Mouse (Mus musculus) stomach, embryonic 14.5 days (tissue): ENCODE measurements around the gene Qser1. TPM values are rescaled to one million over a fixed set of nuclear protein-coding genes. Genes with fewer than 3 reads are reported as not detected.

Experiments
- ATAC-seq: fragments of 200-750 bp; cut with Nextera tagmentation; 2 replicates; pipeline ENCODE4 v1.8.0; 2017; ENCODE audit warnings: low read depth, moderate TSS enrichment; ENCODE audit not compliant: insufficient number of reproducible peaks, insufficient read depth, low FRiP score
- H3K27ac ChIP-seq: fragments of 300-500 bp; sonication (generic); 2 replicates; pipeline ENCODE4 v1.5.1; 2014; ENCODE audit warnings: mild to moderate bottlenecking, low read length, moderate library complexity, mixed read lengths
- H3K27me3 ChIP-seq: fragments of 300-500 bp; sonication (generic); 2 replicates; pipeline ENCODE4 v1.6.1; 2014; ENCODE audit warnings: low read length, control low read depth, mixed read lengths; ENCODE audit not compliant: control insufficient read depth, insufficient read depth
- H3K36me3 ChIP-seq: fragments of 300-500 bp; sonication (generic); 2 replicates; pipeline ENCODE4 v1.6.1; 2014; ENCODE audit warnings: mild to moderate bottlenecking, control low read depth, low read length, moderate library complexity, mixed read lengths; ENCODE audit not compliant: control insufficient read depth, insufficient read depth
- H3K4me1 ChIP-seq: fragments of 300-500 bp; sonication (generic); 2 replicates; pipeline ENCODE4 v1.6.1; 2014; ENCODE audit warnings: low read length, control low read depth, mixed read lengths; ENCODE audit not compliant: control insufficient read depth, insufficient read depth
- H3K4me2 ChIP-seq: fragments of 300-500 bp; sonication (generic); replicated peaks from 2 replicates; pipeline ENCODE4 v1.6.1; 2014; ENCODE audit warnings: low read depth, low read length, control low read depth
- H3K4me3 ChIP-seq: fragments of 300-500 bp; sonication (generic); 2 replicates; pipeline ENCODE4 v1.5.1; 2014; ENCODE audit warnings: low read depth, low read length, control low read depth
- H3K9ac ChIP-seq: fragments of 300-500 bp; sonication (generic); replicated peaks from 2 replicates; pipeline ENCODE4 v1.6.1; 2014; ENCODE audit warnings: low read depth, mild to moderate bottlenecking, control low read depth, low read length, moderate library complexity, mixed read lengths
- H3K9me3 ChIP-seq: fragments of 300-500 bp; sonication (generic); 2 replicates; pipeline ENCODE4 v1.6.1; 2016; ENCODE audit warnings: low read depth, low read length, control low read depth; ENCODE audit not compliant: control insufficient read depth
- WGBS: fragments of 180-500 bp; shearing (Covaris S2); extraction: QIAGEN DNeasy Blood & Tissue Kit; methylation state at CpG from one replicate; pipeline ENCODE4 v1.1.7; 2014; 5-methylcytosine and 5-hydroxymethylcytosine counted together
- polyA plus RNA-seq: library from polyadenylated mRNA; unstranded; fragments of >200 nt; fragmentation: Nextera tagmentation; extraction: Ambion mirVana; gene quantifications from 2 replicates; pipeline ENCODE4 v1.2.1, GENCODE M21; 2014

The Qser1 gene
- polyA plus RNA-seq, 1 experiment from 2014 or later: 19.7 TPM

DNA sequence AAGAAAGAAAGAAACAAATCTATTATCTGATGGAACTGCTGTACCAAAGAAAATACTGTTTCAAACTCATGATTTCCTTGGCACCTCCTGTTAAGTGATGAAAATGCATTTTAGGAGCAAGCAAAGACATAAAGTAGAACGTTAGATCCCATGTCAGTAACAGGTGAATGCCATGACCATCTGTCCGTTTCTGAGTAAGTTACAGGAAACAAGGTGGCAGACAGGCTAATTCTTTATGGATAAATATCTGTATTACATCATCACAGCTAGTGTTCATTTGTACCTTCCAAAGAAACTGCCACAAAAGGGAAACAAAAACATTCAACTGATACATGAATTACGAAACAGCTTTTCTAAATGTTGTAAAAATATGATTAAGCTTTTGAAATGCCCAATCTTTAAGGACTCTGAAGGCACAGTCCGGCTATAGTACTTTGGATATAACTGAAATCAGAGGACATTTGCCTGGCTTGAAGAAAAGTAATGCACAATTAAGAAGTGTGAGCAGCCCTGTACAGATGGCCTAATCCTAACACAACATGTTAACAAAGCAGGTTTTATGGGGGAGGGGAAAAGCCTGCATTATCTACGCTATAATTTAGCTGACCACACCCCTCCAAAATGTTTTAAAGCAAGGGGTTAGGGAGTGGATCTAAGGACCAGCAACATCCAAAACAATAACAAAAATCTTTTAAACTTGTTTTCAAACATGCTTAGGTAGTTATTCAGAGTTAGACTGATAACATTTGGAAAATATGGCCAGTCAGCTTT, 2.2 kb downstream of the Qser1 start:
- ATAC-seq: no peak
- WGBS: 50% methylated on average over 5 of the region's 5 CpGs
- H3K27me3 ChIP-seq: no peaks in the 10 kb centered on the region
- H3K4me1 ChIP-seq: no peaks in the 10 kb centered on the region
- H3K9me3 ChIP-seq: no peaks in the 10 kb centered on the region
- no peak overlapping the region for H3K4me2 ChIP-seq
- no peak overlapping the region for H3K27ac ChIP-seq
- H3K9ac ChIP-seq: no peak overlapping the region
- H3K36me3 ChIP-seq: no peaks in the 10 kb centered on the region
- H3K4me3 ChIP-seq: no peak overlapping the region

DNA sequence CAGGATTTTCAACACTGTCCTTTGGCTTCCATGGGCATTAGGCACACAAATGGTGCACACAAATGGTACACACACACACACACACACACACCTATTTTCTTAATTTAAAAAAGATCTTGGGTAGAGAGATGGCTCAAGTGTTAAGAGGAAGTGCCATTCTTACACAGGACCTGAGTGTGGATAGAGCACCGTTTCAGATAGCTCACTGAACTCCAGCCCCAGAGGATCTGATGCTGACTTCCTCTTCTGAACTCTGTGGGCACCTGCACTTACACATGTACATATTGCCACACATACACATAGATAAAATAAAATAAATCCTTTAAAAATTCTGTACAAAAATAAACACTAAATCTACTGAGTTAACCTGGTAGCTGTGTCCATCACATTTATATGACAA, 11.1 kb downstream of the Qser1 start:
- Histone ChIP-seq H3K36me3 (no peaks in the 10 kb centered on the region), H3K9ac (no peak overlapping the region)
- ATAC-seq: no peak

DNA sequence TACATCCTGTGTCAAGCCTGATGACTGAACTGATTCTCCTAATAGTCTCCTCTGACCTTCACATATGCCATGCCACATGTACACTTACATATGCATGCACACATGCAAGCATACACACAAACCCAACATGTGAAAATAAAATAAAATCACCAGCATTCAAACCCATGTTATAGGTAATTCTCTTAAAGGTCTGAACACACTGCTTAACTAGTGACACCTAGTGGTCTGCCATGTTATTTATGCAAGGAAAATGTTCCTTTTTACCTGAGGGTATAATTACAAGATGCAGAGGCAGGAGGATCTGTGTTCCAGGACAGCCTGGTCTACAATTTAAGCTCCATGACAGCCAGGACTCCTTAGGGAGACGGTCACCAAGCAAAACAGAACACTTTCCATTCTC, 41.8 kb downstream of the Qser1 start:
- Histone ChIP-seq H3K36me3 (peaks cover 40% of the 10 kb centered on the region), H3K9me3 (no peaks in the 10 kb centered on the region), H3K4me2 (no peak overlapping the region), H3K27me3 (no peaks in the 10 kb centered on the region), H3K4me3 (no peak overlapping the region), H3K27ac (no peak overlapping the region), H3K4me1 (no peaks in the 10 kb centered on the region), H3K9ac (no peak overlapping the region)
- ATAC-seq: no peak
- WGBS: 83% methylated on average over 1 of the region's 1 CpGs

More for the DNA sequence above, 11.1 kb downstream of the Qser1 start:
- Histone ChIP-seq H3K27ac (no peak overlapping the region), H3K4me2 (no peak overlapping the region), H3K4me3 (no peak overlapping the region), H3K4me1 (no peaks in the 10 kb centered on the region), H3K27me3 (no peaks in the 10 kb centered on the region), H3K9me3 (no peaks in the 10 kb centered on the region)
- 66% methylated on average over 1 of the region's 1 CpGs for WGBS

DNA sequence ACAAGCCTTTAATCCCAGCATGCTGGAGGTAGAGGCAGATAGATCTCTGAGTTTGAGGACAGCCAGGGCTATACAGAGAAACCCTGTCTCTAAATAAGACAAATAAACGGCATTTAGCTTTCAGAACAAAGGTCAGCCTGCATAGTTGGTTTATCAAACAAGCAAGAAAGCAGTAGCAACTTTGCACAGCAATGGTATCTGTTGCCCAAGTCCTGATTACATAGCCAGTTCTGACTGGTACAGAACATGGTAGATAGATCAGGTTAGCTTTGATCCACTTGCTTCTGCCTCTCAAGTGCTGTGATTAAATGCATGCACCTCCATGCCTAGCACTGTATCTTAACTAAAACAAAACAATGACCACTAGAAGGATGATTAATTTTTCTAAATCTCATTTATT, 47.9 kb downstream of the Qser1 start:
- H3K9me3 ChIP-seq: no peaks in the 10 kb centered on the region
- H3K27me3 ChIP-seq: no peaks in the 10 kb centered on the region
- 85% methylated on average over 1 of the region's 1 CpGs for WGBS
- H3K4me3 ChIP-seq: no peak overlapping the region
- no peak overlapping the region for H3K27ac ChIP-seq
- no peak overlapping the region for H3K4me2 ChIP-seq
- no peaks in the 10 kb centered on the region for H3K4me1 ChIP-seq
- ATAC-seq: no peak
- H3K9ac ChIP-seq: no peak overlapping the region
- H3K36me3 ChIP-seq: peaks cover 37% of the 10 kb centered on the region

DNA sequence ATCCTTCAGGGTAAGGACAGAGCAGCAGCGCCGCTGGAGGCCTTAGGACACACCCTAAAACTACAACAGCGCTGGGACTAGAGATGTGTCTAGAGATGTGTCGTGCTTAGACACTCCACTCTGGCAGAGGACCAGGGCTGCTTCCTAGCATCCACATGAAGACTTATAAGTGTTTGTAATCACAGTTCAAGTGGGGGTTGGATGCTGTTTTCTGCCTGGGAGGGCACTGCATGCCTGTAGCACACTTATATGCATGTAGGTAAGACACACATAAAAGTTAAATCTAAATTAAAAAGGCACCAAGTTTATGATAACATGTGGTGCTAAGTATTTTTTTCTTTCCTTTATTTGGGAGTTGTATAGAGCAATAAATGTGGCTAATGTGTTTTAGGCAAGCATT, 52.5 kb downstream of the Qser1 start:
- Histone ChIP-seq H3K36me3 (peaks cover 32% of the 10 kb centered on the region), H3K9me3 (no peaks in the 10 kb centered on the region)
- 94% methylated on average over 4 of the region's 4 CpGs for WGBS

DNA sequence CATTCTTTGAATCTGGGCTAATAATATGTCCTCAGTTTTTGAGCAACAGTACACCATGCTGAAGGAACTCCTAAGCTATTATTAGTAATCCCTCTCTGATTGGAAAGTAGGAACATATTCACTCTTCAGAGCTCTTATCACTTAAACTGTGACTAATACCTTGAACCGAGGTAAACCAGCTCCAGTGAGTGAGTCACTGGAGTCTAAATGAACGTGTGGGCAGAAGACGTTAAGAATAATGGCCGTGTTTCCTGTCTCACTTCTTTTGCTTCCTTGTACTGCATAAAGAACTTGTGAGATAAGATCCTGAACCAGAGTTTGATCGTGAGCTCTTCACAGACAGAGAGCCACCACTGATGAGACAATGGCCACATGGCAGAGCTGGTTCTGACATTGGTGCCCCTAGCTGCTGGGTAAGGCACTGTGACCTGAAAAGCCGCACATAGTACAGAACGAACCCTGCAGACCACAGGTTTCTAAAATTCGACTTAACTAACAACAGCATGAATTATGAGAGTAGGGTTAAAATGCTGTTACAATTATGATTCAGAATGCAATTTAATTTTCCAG, 53.3 kb downstream of the Qser1 start:
- WGBS: 79% methylated on average over 8 of the region's 8 CpGs
- Histone ChIP-seq H3K4me1 (no peaks in the 10 kb centered on the region), H3K9me3 (no peaks in the 10 kb centered on the region), H3K9ac (no peak overlapping the region), H3K4me2 (no peak overlapping the region), H3K36me3 (peaks cover 27% of the 10 kb centered on the region; the same call in 1 of the 2 replicates), H3K4me3 (no peak overlapping the region), H3K27ac (no peak overlapping the region), H3K27me3 (no peaks in the 10 kb centered on the region)
- no peak for ATAC-seq

More for the DNA sequence above, 52.5 kb downstream of the Qser1 start:
- Histone ChIP-seq H3K27me3 (no peaks in the 10 kb centered on the region), H3K4me3 (no peak overlapping the region), H3K4me2 (no peak overlapping the region), H3K27ac (no peak overlapping the region), H3K9ac (no peak overlapping the region), H3K4me1 (no peaks in the 10 kb centered on the region)
- no peak for ATAC-seq

DNA sequence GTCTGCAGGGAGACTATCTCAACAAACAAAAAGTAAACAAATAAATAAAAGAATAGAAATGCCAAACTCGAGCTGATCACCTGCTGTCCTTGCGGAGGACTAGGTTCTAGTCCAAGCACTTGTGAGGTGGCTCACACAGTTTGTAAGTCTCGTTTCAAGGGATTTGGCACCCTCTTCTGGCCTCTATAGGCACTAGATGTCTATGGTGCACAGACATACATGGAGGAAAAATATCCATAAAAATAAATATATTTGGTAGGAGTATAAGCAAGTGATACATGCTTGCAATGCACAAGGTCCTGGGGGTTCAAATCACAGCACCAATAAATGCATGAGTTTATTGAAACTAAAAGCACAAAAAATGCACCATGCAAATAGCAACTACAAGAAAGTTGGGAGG, 65.9 kb downstream of the Qser1 start:
- 63% methylated on average over 3 of the region's 3 CpGs for WGBS

DNA sequence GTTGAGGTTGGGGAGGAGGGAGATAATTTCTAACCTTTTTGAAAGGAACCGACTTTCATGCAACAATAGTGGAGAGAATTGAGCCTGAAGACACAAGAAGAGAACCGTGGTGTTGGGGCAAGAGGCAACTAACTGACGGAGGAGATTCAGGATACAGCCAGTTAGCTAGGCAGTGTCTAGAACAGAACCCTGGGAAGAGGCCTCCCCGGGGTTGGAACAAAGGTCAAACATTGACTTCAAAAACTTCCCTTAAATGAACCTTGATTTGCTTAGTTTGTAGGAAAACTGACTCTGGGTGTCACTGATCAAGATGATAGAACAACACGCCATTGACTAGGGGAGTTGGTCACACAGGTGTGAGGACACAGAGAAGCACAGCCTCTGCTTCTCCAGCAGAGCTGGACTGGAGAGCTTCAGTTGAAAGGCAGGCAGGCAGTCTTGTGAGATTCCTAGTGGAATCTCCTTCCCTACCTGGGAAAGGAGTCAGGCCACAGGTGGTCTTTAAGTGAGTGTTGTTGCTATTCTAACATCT, 67.8 kb downstream of the Qser1 start:
- H3K4me1 ChIP-seq: no peaks in the 10 kb centered on the region
- no peaks in the 10 kb centered on the region for H3K27me3 ChIP-seq
- H3K9ac ChIP-seq: no peak overlapping the region
- H3K36me3 ChIP-seq: peaks cover 4% of the 10 kb centered on the region; the same call in 1 of the 2 replicates
- ATAC-seq: no peak
- H3K4me3 ChIP-seq: no peak overlapping the region
- no peak overlapping the region for H3K4me2 ChIP-seq
- 80% methylated on average over 5 of the region's 5 CpGs for WGBS
- H3K9me3 ChIP-seq: no peaks in the 10 kb centered on the region
- no peak overlapping the region for H3K27ac ChIP-seq

More for the DNA sequence above, 65.9 kb downstream of the Qser1 start:
- Histone ChIP-seq H3K4me1 (no peaks in the 10 kb centered on the region), H3K4me3 (no peak overlapping the region), H3K9me3 (no peaks in the 10 kb centered on the region), H3K36me3 (peaks cover 4% of the 10 kb centered on the region; the same call in 1 of the 2 replicates), H3K27ac (no peak overlapping the region), H3K27me3 (no peaks in the 10 kb centered on the region), H3K4me2 (no peak overlapping the region), H3K9ac (no peak overlapping the region)
- no peak for ATAC-seq
